Mouse (Mus musculus) intestine, postnatal 0 days (tissue): Measurements from ENCODE around the gene Gm21969. TPM values are rescaled to one million over a fixed set of nuclear protein-coding genes. Genes with fewer than 3 reads are reported as not detected.
A peak's percentile ranks its signal among the peaks of the same experiment; 100 is the strongest.

ENCODE experiments used
- ATAC-seq: fragments of 200-750 bp; cut with Nextera tagmentation; 2 replicates; pipeline ENCODE4 v1.8.0; 2017; ENCODE audit warnings: mild to moderate bottlenecking, moderate TSS enrichment, moderate library complexity
- H3K27ac ChIP-seq: fragments of 300-500 bp; sonication (generic); 2 replicates; pipeline ENCODE4 v1.5.1; 2014; ENCODE audit warnings: mild to moderate bottlenecking, low read depth, low read length, moderate library complexity
- H3K27me3 ChIP-seq: fragments of 300-500 bp; sonication (generic); replicated peaks from 2 replicates; pipeline ENCODE4 v1.6.1; 2014; ENCODE audit warnings: low read length, mixed read lengths; ENCODE audit not compliant: control insufficient read depth, insufficient read depth
- H3K36me3 ChIP-seq: fragments of 300-500 bp; sonication (generic); 2 replicates; pipeline ENCODE4 v1.6.1; 2014; ENCODE audit warnings: mild to moderate bottlenecking, moderate library complexity; ENCODE audit not compliant: control insufficient read depth, insufficient read depth
- H3K4me1 ChIP-seq: fragments of 300-500 bp; sonication (generic); replicated peaks from 2 replicates; pipeline ENCODE4 v1.6.1; 2014; ENCODE audit warnings: antibody characterized with exemption, low read length, mixed read lengths; ENCODE audit not compliant: control insufficient read depth, insufficient read depth
- H3K4me2 ChIP-seq: fragments of 300-500 bp; sonication (generic); replicated peaks from 2 replicates; pipeline ENCODE4 v1.6.1; 2014; ENCODE audit warnings: low read depth, mild to moderate bottlenecking, moderate library complexity
- H3K4me3 ChIP-seq: fragments of 300-500 bp; sonication (generic); 2 replicates; pipeline ENCODE4 v1.5.1; 2014; ENCODE audit warnings: low read depth, low read length
- H3K9ac ChIP-seq: fragments of 300-500 bp; sonication (generic); 2 replicates; pipeline ENCODE4 v1.6.1; 2014; ENCODE audit warnings: mild to moderate bottlenecking, low read depth, low read length
- H3K9me3 ChIP-seq: fragments of 300-500 bp; sonication (generic); 2 replicates; pipeline ENCODE4 v1.6.1; 2016; ENCODE audit warnings: mixed run types; ENCODE audit not compliant: control insufficient read depth
- CTCF ChIP-seq: sonication (generic); IDR thresholded peaks from 2 replicates; pipeline ENCODE4 v1.5.1; 2016; ENCODE audit warnings: low read depth, mild to moderate bottlenecking, control low read depth, antibody characterized with exemption, moderate library complexity
- WGBS: fragments of 180-500 bp; shearing (Covaris S2); extraction: QIAGEN DNeasy Blood & Tissue Kit; methylation state at CpG from one replicate; pipeline ENCODE4 v1.1.7; 2014; 5-methylcytosine and 5-hydroxymethylcytosine counted together
- polyA plus RNA-seq: library from polyadenylated mRNA; unstranded; fragments of >200 nt; fragmentation: Nextera tagmentation; extraction: Ambion mirVana; gene quantifications from 2 replicates; pipeline ENCODE4 v1.2.1, GENCODE M21; 2015

Gm21969 gene
- polyA plus RNA-seq, 1 experiment from 2014 or later, result not detected

- no peak for ATAC-seq
- Histone ChIP-seq H3K9ac (no peak overlapping the region), H3K27me3 (no peaks in the 10 kb centered on the region), H3K27ac (no peak overlapping the region), H3K36me3 (no peaks in the 10 kb centered on the region), H3K9me3 (no peaks in the 10 kb centered on the region), H3K4me2 (no peak overlapping the region), H3K4me3 (no peak overlapping the region), H3K4me1 (peaks cover 4% of the 10 kb centered on the region; the same call in 1 of the 2 replicates)
- WGBS, result 53% methylated on average over 4 of the region's 4 CpGs
- TF ChIP-seq CTCF, result no peak
Measured at GRCm38 (mm10) chr4:139590446-139590845, 12.5 kb upstream of the Gm21969 start.

GRCm38 (mm10) chr4:139592895-139593294 lies 10.1 kb upstream of the Gm21969 start:
- H3K36me3 ChIP-seq, result no peaks in the 10 kb centered on the region
- no peaks in the 10 kb centered on the region; the same call in 1 of the 2 replicates for H3K4me1 ChIP-seq
- H3K4me3 ChIP-seq, result no peak overlapping the region
- H3K9me3 ChIP-seq, result no peaks in the 10 kb centered on the region
- no peak overlapping the region for H3K4me2 ChIP-seq
- H3K27me3 ChIP-seq, result no peaks in the 10 kb centered on the region; the same call in 1 of the 2 replicates
- H3K27ac ChIP-seq, result no peak overlapping the region
- no peak for TF ChIP-seq CTCF
- ATAC-seq, result no peak
- no peak overlapping the region for H3K9ac ChIP-seq
- 70% methylated on average over 7 of the region's 7 CpGs for WGBS

- TF ChIP-seq CTCF, result no peak
- H3K4me1 ChIP-seq, result no peaks in the 10 kb centered on the region; the same call in 1 of the 2 replicates
- WGBS, result 63% methylated on average over 6 of the region's 6 CpGs
- H3K4me2 ChIP-seq, result no peak overlapping the region
- H3K36me3 ChIP-seq, result no peaks in the 10 kb centered on the region
- H3K4me3 ChIP-seq, result no peak overlapping the region
- H3K9ac ChIP-seq, result no peak overlapping the region
- no peak for ATAC-seq
- no peak overlapping the region for H3K27ac ChIP-seq
- H3K9me3 ChIP-seq, result no peaks in the 10 kb centered on the region
- H3K27me3 ChIP-seq, result no peaks in the 10 kb centered on the region; the same call in 1 of the 2 replicates
Measured at GRCm38 (mm10) chr4:139593383-139593782, 9.6 kb upstream of the Gm21969 start.

- Histone ChIP-seq H3K36me3 (no peaks in the 10 kb centered on the region), H3K27ac (no peak overlapping the region), H3K9me3 (no peaks in the 10 kb centered on the region), H3K4me3 (no peak overlapping the region), H3K27me3 (no peaks in the 10 kb centered on the region; the same call in 1 of the 2 replicates), H3K4me1 (peaks cover 4% of the 10 kb centered on the region; the same call in 1 of the 2 replicates), H3K4me2 (no peak overlapping the region), H3K9ac (no peak overlapping the region)
- TF ChIP-seq CTCF, result peak; percentile 65
- no peak for ATAC-seq
- 52% methylated on average over 3 of the region's 3 CpGs for WGBS
Measured at GRCm38 (mm10) chr4:139594062-139594461, 8.9 kb upstream of the Gm21969 start.

GRCm38 (mm10) chr4:139596715-139597114 lies 6.3 kb upstream of the Gm21969 start:
- 68% methylated on average over 9 of the region's 9 CpGs for WGBS

GRCm38 (mm10) chr4:139597286-139598284 lies 5.4 kb upstream of the Gm21969 start:
- H3K27me3 ChIP-seq, result peaks cover 6% of the 10 kb centered on the region; the same call in 1 of the 2 replicates
- 41% methylated on average over 20 of the region's 20 CpGs for WGBS
- H3K4me3 ChIP-seq, result no peak overlapping the region
- H3K27ac ChIP-seq, result peak overlapping the region; percentile 78
- H3K4me1 ChIP-seq, result peaks cover 14% of the 10 kb centered on the region
- H3K9ac ChIP-seq, result 0 out of 2 replicates have a peak overlapping the region, but pooled peaks have one; percentile 22
- ATAC-seq, result no peak
- no peak for TF ChIP-seq CTCF
- H3K36me3 ChIP-seq, result no peaks in the 10 kb centered on the region
- peak overlapping the region; percentile 51; the same call in 1 of the 2 replicates for H3K4me2 ChIP-seq
- H3K9me3 ChIP-seq, result no peaks in the 10 kb centered on the region

More at GRCm38 (mm10) chr4:139596715-139597114, 6.3 kb upstream of the Gm21969 start:
- Histone ChIP-seq H3K9ac (no peak overlapping the region), H3K4me3 (no peak overlapping the region), H3K4me2 (no peak overlapping the region), H3K4me1 (peaks cover 11% of the 10 kb centered on the region), H3K9me3 (no peaks in the 10 kb centered on the region), H3K27ac (no peak overlapping the region), H3K27me3 (peaks cover 6% of the 10 kb centered on the region; the same call in 1 of the 2 replicates), H3K36me3 (no peaks in the 10 kb centered on the region)
- ATAC-seq, result no peak
- no peak for TF ChIP-seq CTCF
